Comparison of ENCODE assay signal across 9 mouse cellular contexts in the genomic region with DNA sequence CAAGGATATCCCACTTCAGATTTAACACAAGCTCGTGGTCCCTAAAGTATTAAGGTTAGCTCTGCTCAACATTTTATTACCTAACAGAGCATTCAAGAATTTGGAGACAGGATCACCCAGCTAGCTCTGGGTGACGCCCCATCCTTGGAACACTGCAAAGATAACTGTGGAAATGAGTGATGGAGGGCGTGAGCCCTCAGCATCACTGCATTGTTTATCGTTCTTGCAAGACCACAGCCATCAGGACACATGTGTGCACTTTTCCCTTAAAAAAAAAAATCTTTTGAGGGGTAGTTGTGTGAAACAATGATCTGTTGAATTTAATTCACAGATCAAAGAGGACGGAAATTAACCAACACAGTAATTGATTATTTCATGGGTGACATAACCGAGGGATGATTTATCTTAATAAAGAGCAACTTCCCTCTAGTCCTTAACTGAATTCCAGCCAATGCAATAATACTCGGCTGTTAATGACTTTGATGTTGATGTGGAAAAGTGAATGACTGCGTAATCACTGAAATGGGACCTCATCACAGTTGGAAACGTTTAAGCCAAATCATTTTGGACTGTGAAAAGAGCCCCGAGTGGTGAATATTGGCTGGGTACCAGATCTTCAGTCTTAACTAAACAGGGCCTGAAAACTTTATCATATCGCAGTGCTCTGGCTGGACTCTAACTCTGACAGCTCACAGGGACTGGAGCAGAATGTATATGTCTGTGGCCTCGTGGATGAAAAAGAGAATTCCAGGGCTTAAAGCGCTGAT.
DNase-seq lines count a peak whose midpoint lies in the region; ATAC-seq lines count a peak whose summit lies in the region.
"Had no signal": no experiment of that assay in that cellular context is flagged by ENCODE, and none has a peak within 500 bp of the region (broad histone marks: within the 10 kb centered on the region; RNA-seq: fewer than 3 reads in every experiment).

No protein-coding gene starts in this region.

- H3K4me3 ChIP-seq in embryonic facial prominence, embryonic 14.5 days (ENCODE audit: low read depth, low read length), result no peak overlapping the region
- H3K4me3 ChIP-seq in kidney, embryonic 14.5 days (ENCODE audit: low read length), result no peak overlapping the region
- no peak overlapping the region for H3K4me3 ChIP-seq in neural tube, embryonic 15.5 days (replicated peaks)

- peak; percentile 9 for DNase-seq in kidney, adult 18-20 months
- no peak for DNase-seq in kidney, postnatal 36 days
- DNase-seq in embryonic facial prominence, embryonic 14.5 days (ENCODE audit: low spot score), result peak; percentile 70
- no peak for DNase-seq in urinary bladder, postnatal 10 days (ENCODE audit: low spot score)
- no peak for DNase-seq in thymus, postnatal 36 days
- DNase-seq in thymus, adult 18-20 months, result no peak
- DNase-seq: right cerebral cortex, postnatal 25 days had no signal

- H3K9me3 ChIP-seq in embryonic facial prominence, embryonic 14.5 days (ENCODE audit: control insufficient read depth, low read length), result no peaks in the 10 kb centered on the region
- no peaks in the 10 kb centered on the region for H3K9me3 ChIP-seq in kidney, embryonic 14.5 days (ENCODE audit: control insufficient read depth, low read length)
- no peaks in the 10 kb centered on the region for H3K9me3 ChIP-seq in neural tube, embryonic 15.5 days (replicated peaks)

- no peak overlapping the region for H3K27ac ChIP-seq in embryonic facial prominence, embryonic 14.5 days (replicated peaks; ENCODE audit: low read depth, low read length)
- peak overlapping the region; percentile 68 for H3K27ac ChIP-seq in kidney, embryonic 14.5 days (ENCODE audit: low read depth, low read length)
- H3K27ac ChIP-seq in neural tube, embryonic 15.5 days (replicated peaks), result no peak overlapping the region

- H3K4me2 ChIP-seq in embryonic facial prominence, embryonic 14.5 days (ENCODE audit: low read depth, low read length), result 0 out of 2 replicates have a peak overlapping the region, but pooled peaks have one; percentile 25
- H3K4me2 ChIP-seq in kidney, embryonic 14.5 days (replicated peaks; ENCODE audit: low read depth, low read length), result no peak overlapping the region
- H3K4me2 ChIP-seq in neural tube, embryonic 15.5 days, result no peak overlapping the region

- ATAC-seq in embryonic facial prominence, embryonic 14.5 days (ENCODE audit: low read depth), result no peak
- peak; percentile 68 for ATAC-seq in kidney, embryonic 14.5 days (ENCODE audit: low FRiP score, low TSS enrichment)
- peak; percentile 70 for ATAC-seq in neural tube, embryonic 15.5 days (ENCODE audit: low FRiP score)

- 0 out of 2 replicates have a peak, but pooled peaks cover 5% of the 10 kb centered on the region for H3K27me3 ChIP-seq in embryonic facial prominence, embryonic 14.5 days (replicated peaks; ENCODE audit: control insufficient read depth, insufficient read depth, low read length)
- H3K27me3 ChIP-seq in kidney, embryonic 14.5 days (ENCODE audit: control insufficient read depth, insufficient read depth, low read length), result no peaks in the 10 kb centered on the region
- H3K27me3 ChIP-seq in neural tube, embryonic 15.5 days (replicated peaks), result peaks cover 10% of the 10 kb centered on the region

- peaks cover 18% of the 10 kb centered on the region for H3K4me1 ChIP-seq in embryonic facial prominence, embryonic 14.5 days (ENCODE audit: control insufficient read depth, insufficient read depth, low read length)
- H3K4me1 ChIP-seq in kidney, embryonic 14.5 days (ENCODE audit: control insufficient read depth, insufficient read depth, low read length), result peaks cover 18% of the 10 kb centered on the region; the same call in 1 of the 2 replicates
- H3K4me1 ChIP-seq in neural tube, embryonic 15.5 days, result peaks cover 11% of the 10 kb centered on the region

- WGBS in embryonic facial prominence, embryonic 14.5 days, result 26% methylated on average over 13 of the region's 13 CpGs
- 42% methylated on average over 13 of the region's 13 CpGs for WGBS in kidney, embryonic 14.5 days
- 26% methylated on average over 13 of the region's 13 CpGs for WGBS in neural tube, embryonic 15.5 days

- H3K36me3 ChIP-seq in embryonic facial prominence, embryonic 14.5 days (ENCODE audit: control insufficient read depth, insufficient read depth, low read length), result no peaks in the 10 kb centered on the region
- no peaks in the 10 kb centered on the region for H3K36me3 ChIP-seq in kidney, embryonic 14.5 days (ENCODE audit: control insufficient read depth, insufficient read depth, low read length)
- no peaks in the 10 kb centered on the region for H3K36me3 ChIP-seq in neural tube, embryonic 15.5 days

- H3K9ac ChIP-seq in embryonic facial prominence, embryonic 14.5 days (ENCODE audit: low read depth, low read length), result no peak overlapping the region
- H3K9ac ChIP-seq in kidney, embryonic 14.5 days (ENCODE audit: low read depth, low read length), result no peak overlapping the region
- H3K9ac ChIP-seq in neural tube, embryonic 15.5 days (replicated peaks), result no peak overlapping the region

Comparison
In these comparisons a context has a peak if more than half of its experiments do, and no peak if none do; other contexts are left out.
1. DNase-seq: peak in kidney, adult 18-20 months (single experiment) and embryonic facial prominence, embryonic 14.5 days (single experiment); none in kidney, postnatal 36 days (0 of 2), urinary bladder, postnatal 10 days (single experiment), thymus, postnatal 36 days (0 of 2) and thymus, adult 18-20 months (0 of 2).